Mouse (Mus musculus) megakaryocyte-erythroid progenitor cell, adult 5-6 weeks (primary cell): ENCODE measurements around the gene Cyp3a11. TPM values are rescaled to one million over a fixed set of nuclear protein-coding genes. Genes with fewer than 3 reads are reported as not detected.
"Not testable (repeated sequence)": the region's sequence is repeated elsewhere in the genome, so short reads cannot be mapped to it uniquely, and the experiment has no call there.

Source experiments
- ATAC-seq: replicated peaks from 2 replicates; pipeline ENCODE4 v1.8.0; 2016; ENCODE audit warnings: mild to moderate bottlenecking, inconsistent platforms; ENCODE audit not compliant: severe bottlenecking, poor library complexity, low FRiP score, low TSS enrichment
- total RNA-seq, 2 experiments: library from RNA; stranded (forward) in 1 of 2; stranded (reverse) in 1 of 2; fragments of 200-1000, 215-1000 nt in 1 of 2; fragments of >200 nt in 1 of 2; fragmentation: Nextera tagmentation in 1 of 2; gene quantifications; 2 replicates each; pipeline ENCODE4 v1.2.3; 2014 to 2017

Cyp3a11 gene
- not detected in 2 replicates for total RNA-seq (2014; fragmentation: Nextera tagmentation)
- total RNA-seq (2017), result not detected in 2 replicates

DNA sequence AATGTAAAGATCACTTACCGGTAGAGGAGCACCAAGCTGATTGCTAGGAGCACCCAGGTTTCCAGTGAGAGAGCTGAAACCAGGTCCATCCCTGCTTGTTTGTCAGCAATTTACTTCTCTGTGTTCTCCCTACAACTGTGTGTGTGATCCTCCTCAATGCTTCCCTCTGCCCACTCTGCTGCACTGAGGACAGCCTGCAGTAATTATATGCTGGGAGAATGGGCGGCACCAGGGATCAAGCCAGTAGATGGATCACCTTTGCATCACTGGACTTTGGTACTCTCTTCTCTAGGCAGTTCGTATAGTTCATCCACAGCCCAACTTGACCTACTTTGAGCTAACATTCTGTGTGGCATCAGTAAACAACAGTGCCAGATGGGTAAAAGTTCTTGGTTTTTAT lies at the start of gene Cyp3a11:
TSS of gene Cyp3a11 (minus strand) at position 277 of the 400 bp plus-strand sequence.
- ATAC-seq, result no peak

DNA sequence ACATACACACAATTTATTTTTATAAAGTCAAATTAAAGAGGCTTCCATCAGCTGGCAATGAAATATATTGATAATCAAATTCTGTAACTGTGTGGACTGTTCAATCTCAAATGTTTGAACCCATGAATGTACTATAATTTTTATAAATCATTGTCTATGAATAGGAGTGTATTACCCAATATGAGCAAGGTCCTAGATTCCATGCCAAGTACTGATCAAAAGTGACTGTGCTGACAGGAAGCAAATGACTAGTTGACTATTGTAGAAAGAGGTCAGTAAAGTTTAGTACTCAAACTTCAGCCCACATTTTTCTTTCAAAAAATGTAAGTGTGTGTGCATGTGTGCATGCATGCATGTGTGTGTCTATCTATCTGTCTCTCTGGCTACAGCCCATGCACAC lies 33.1 kb upstream of the Cyp3a11 start:
- no peak for ATAC-seq

DNA sequence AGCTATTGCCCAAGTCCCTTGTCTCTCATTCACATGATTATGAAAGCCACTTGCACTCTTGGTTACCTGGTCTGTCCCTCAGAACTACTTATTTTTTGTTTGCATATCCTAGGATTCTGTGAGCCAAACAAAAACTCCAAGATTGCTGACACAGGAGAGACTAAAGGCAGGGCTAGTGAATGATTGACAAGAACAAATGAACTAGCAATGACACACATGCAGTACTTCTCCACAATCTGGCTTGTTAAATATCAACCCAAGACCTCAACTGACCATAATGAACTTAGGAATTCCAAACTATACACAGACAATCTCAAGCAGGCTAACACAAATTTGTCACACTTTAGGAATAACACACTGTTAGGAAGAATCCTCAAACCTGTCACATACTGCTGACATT lies 32.0 kb upstream of the Cyp3a11 start:
- ATAC-seq, result no peak

DNA sequence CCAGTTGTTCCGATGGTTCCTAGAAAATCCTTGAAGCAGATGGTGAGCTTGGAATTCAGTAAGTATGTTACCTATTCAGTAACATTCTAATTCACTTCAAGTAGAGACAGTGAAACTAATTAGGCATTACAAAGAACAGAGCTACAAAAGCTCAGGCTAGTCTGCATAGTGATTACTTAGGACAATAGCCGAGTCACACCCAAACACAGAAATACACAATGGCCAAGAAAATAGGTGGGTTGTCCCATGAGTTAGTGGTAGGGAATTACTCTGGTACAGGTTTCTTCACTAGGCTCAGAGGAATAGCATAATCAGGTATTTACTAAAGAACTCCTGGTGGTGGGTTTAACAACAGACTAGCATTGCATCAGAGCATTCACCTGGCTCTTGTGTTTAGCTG lies 27.2 kb upstream of the Cyp3a11 start:
- ATAC-seq, result not testable (repeated sequence)

DNA sequence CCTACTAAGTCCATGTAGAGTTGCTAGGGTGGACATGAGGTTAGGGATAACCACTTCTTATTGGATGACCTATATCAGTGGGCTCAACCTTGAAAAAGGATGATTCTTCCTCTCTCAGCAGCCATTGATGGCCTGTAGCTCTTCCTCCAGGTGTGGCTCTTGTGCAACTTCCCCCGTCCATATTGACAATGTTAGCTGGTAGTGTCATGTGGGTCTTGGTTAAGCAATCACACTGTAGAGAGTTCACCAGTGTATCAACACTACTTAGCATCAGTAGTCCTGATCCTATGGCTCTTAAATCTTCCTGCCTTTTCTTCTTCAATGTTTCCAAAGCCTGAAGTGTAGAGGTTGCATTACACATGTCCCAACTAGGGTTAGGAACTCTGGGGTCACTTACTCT lies 24.8 kb upstream of the Cyp3a11 start:
- ATAC-seq, result no peak

DNA sequence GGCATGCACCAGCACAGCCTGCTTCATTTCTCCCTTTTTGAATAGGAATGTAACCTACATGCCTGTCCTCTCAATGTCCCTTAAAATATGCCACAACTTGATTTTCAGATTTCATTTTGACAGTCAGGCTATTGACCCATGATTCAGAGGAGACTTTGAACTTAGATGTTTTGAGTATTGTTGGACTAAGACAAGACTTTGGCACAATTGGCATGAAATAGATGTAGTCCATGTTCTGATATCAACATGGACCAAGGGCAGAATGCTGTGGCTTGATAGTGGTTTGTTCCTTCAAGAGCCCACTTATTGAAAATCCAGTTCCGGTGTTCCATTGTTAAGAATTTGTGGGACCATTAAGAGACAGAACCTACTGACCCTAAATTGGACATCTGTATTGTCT lies 23.6 kb upstream of the Cyp3a11 start:
- no peak for ATAC-seq

DNA sequence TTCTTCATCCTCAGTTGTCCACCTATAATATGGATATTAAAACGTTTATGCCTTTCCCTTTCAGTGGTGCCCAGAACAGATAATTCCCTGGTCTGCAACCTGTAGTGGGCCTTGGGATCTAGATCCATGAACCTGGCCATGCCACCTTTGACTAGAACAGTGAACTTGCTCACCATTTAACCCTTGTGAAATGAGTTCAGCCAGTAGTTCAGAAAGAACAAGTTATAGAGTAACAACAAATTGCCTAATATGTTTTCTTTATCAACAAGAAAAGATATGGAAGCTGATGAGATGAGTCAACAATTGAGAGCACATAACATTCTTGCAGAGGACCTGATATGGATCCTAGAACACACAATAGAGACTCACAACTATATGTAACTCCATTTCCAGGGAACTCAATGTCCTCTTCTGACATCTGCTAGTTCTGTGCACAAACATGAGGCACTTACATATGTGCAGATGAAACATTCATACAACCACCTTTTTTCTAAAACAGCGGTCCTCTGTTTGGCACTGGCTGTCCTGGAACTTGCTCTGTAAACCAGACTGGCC lies 20.7 kb upstream of the Cyp3a11 start:
- ATAC-seq, result no peak

DNA sequence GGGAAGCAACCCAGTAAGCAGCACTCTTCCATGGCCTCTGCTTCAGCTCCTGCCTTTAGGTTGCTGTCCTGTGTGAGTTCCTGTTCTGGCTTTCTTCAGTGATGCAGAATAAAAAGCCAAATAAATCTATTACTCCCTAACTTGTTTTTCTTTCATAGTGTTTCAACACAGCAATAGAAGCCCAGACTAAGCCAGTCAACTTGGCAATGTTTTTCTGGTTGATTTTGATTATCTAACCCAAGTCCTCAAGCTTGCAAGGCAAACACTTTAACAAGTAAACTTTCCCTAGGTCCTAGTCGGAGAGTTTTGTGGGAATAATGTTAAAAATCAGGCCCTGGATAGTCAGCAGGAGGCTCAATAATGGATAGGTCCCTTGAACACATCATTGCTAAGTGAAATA lies 17.5 kb upstream of the Cyp3a11 start:
- no peak for ATAC-seq

DNA sequence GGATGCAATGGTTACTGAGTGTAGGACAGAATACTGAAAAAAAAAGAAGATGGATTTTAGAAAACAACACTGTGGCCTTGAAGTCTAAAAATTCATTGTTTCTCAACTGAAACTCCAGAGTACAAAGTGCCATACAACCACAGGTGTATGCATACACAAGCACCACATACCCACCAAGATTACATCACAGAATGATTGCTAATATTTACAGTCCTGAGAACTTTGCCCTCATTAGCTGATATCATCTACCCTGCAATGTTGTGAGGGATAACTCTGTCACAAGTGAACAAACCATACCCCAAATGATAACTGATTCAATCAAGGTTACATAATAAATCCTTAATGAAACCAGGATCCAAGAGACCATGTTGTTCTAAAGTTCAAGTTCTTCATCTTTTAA lies 1.4 kb upstream of the Cyp3a11 start:
- no peak for ATAC-seq

DNA sequence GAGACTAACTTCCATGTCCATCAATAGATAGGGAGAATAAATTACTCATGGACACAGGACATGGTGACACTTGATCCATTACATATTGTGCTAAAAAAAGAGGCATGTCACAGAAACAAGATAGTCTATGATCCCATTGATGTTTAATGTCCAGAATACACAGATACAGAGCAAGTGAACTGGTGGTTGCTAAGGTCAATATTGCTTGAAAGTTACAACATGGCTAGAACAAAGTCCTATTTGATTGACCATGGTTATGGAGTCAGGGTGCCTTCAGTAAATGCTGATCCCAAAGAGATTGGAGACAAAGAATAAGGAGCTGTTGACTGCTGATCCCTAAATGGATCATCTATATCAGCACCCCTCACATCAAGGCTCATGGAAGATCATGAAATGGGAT lies 12.3 kb downstream of the Cyp3a11 start:
- ATAC-seq, result not testable (repeated sequence)

DNA sequence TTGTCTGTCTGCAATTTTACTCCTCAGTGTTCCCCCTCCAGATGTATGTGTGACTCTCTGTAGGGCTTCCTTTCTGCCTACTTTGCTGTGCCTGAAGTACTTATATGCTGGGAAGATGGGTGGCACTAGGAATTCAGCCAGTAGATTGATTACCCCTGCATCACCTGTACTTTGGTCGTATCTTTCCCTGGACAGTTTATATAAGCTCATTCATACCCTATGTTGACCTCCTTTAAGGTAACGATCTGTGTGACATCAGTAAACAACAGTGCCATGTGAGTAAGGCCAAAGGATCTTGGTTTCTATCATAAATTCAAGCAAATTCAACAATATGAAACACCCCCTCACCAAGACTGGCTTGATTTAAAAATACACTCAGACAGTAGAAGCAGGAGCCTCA lies 74.0 kb downstream of the Cyp3a11 start, which contains the start of gene Cyp3a44:
TSS of gene Cyp3a44 (minus strand) at position 79 of the 400 bp plus-strand sequence.
- not testable (repeated sequence) for ATAC-seq

Other genes with a start within 250 kb of the Cyp3a11 start
- gene Cyp3a41a, start 159.8 kb downstream of the Cyp3a11 start, total RNA-seq (2014; fragmentation: Nextera tagmentation), result not detected in 2 replicates
- not detected in 2 replicates for gene Cyp3a41a, start 159.8 kb downstream of the Cyp3a11 start, total RNA-seq (2017)
- not detected in 2 replicates for gene Cyp3a44, start 74.1 kb downstream of the Cyp3a11 start, total RNA-seq (2014; fragmentation: Nextera tagmentation)
- not detected in 2 replicates for gene Cyp3a44, start 74.1 kb downstream of the Cyp3a11 start, total RNA-seq (2017)
- not detected in 2 replicates for gene Cyp3a25, start 129.7 kb upstream of the Cyp3a11 start, total RNA-seq (2014; fragmentation: Nextera tagmentation)
- gene Cyp3a25, start 129.7 kb upstream of the Cyp3a11 start, total RNA-seq (2017), result not detected in 2 replicates
- gene Cyp3a59, start 199.3 kb upstream of the Cyp3a11 start, total RNA-seq (2014; fragmentation: Nextera tagmentation), result not detected in 2 replicates
- not detected in 2 replicates for gene Cyp3a59, start 199.3 kb upstream of the Cyp3a11 start, total RNA-seq (2017)